Mouse (Mus musculus): ENCODE results near the gene Cherp.

GRCm38 (mm10) chr8:72438248-72439015 lies 36.6 kb downstream of the Cherp start:
- no peak for TF ChIP-seq CTCF (IDR thresholded peaks at IDR 0.05; ENCODE audit: borderline replicate concordance, control insufficient read depth, extremely low read depth, insufficient read depth, low read length, poor library complexity)
- no peak for TF ChIP-seq POLR2A (IDR thresholded peaks at IDR 0.05; ENCODE audit: control insufficient read depth, extremely low read depth, insufficient read depth, low read length, poor library complexity)
